Mouse (Mus musculus): ENCODE measurements around the gene Brk1.

DNA sequence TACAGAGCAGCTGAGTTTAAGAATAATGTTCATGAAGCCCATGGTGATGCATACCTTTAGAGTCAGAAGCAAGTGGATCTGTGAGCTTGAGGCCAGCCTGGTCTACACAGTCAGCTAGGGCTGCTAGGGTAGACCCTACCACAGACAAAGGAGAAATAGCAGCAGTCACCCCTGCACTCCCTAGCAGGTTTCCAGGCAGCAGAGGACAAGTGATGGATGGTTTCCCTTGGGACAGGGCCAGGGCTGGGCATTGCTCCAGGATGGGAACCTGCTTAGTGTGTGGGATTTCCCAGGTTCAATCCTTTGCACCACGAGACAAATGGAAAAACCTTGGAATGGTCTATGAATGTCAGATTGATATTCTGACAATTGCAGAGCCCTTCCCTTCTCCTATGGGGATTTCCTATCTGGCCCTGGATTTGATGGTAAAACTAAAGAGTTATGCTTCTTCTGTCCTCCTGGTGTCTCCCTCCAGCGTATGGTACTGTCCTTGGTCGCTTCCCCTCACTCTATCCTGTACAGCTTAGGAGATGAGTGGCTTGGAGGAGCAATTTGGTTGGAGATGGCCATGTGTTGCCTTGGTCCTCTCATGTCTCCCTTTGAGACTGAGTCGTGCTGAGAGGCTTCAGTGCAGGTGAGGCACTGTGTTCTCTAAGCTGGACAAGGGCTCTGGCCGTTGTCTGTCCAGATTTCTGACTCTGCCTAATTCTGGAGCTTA is 17.9 kb upstream of the Brk1 start:
- TF ChIP-seq ZNF384 (IDR thresholded peaks at IDR 0.05; ENCODE audit: low read depth, low read length), result no peak
- no peak for TF ChIP-seq HCFC1 (IDR thresholded peaks at IDR 0.05; ENCODE audit: borderline replicate concordance, insufficient read depth, low read length)
- no peak for TF ChIP-seq MAFK (IDR thresholded peaks at IDR 0.05; ENCODE audit: insufficient read depth, low read depth, low read length)

Measured in ES-E14 (cell line).